Comparison of ENCODE assay signal across 9 mouse cellular contexts in the genomic region with DNA sequence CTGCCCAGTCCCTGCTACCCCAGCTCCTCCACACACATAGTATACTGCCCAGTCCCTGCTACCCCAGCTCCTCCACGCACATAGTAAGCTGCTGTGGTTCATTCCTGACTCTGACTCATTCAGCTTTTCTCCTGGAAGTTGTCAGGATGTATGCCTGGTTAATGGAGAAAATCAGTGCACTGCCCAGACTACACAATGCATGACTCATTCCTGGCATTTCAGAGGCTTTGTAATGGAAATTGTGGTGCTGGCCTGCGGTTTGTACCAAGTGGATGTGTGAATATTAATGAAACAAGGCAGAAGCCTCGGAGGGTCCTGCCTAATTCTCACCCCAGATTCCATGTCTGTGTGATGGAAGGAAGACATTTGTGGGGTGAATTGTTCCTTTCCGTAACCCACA.
DNase-seq lines count a peak whose midpoint lies in the region; ATAC-seq and TF ChIP-seq lines count a peak whose summit lies in the region.
"Had no signal": no experiment of that assay in that cellular context is flagged by ENCODE, and none has a peak within 500 bp of the region (broad histone marks: within the 10 kb centered on the region; RNA-seq: fewer than 3 reads in every experiment).

No protein-coding gene starts in this region.

- TF ChIP-seq CTCF in kidney, adult 2 months (conservative IDR thresholded peaks at IDR 0.05; ENCODE audit: insufficient read depth, insufficient read length, low read depth, low read length), result no peak

- peak overlapping the region; percentile 67 for H3K27ac ChIP-seq in heart, embryonic 13.5 days (replicated peaks)
- no peak overlapping the region for H3K27ac ChIP-seq in heart, embryonic 10.5 days
- H3K27ac ChIP-seq in forebrain, embryonic 11.5 days (ENCODE audit: low read depth, low read length), result peak overlapping the region; percentile 65; the same call in 1 of the 2 replicates
- H3K27ac ChIP-seq in midbrain, embryonic 16.5 days (ENCODE audit: low read length), result no peak overlapping the region
- no peak overlapping the region for H3K27ac ChIP-seq in kidney, adult 2 months (ENCODE audit: insufficient read depth, low read depth, low read length)
- H3K27ac ChIP-seq: liver, embryonic 15.5 days had no signal

- no peak overlapping the region for H3K4me2 ChIP-seq in heart, embryonic 13.5 days
- no peak overlapping the region for H3K4me2 ChIP-seq in forebrain, embryonic 11.5 days (ENCODE audit: low read depth, low read length, severe bottlenecking)
- H3K4me2 ChIP-seq in midbrain, embryonic 16.5 days (ENCODE audit: low read length), result no peak overlapping the region
- H3K4me2 ChIP-seq: liver, embryonic 15.5 days had no signal

- intact Hi-C loops in gastrocnemius, postnatal 36 days (cut with DNase I), result no loop called here

- no peak for ATAC-seq in heart, embryonic 13.5 days (ENCODE audit: extremely low read depth, insufficient number of reproducible peaks, low FRiP score, low TSS enrichment)
- peak; percentile 90 for ATAC-seq in forebrain, embryonic 11.5 days (replicated peaks; ENCODE audit: low FRiP score)
- ATAC-seq in midbrain, embryonic 16.5 days, result peak; percentile 52; the same call in 1 of the 2 replicates

- WGBS in heart, embryonic 13.5 days, result 33% methylated on average over 4 of the region's 4 CpGs
- 40% methylated on average over 4 of the region's 4 CpGs for WGBS in heart, embryonic 10.5 days
- WGBS in forebrain, embryonic 11.5 days, result 21% methylated on average over 4 of the region's 4 CpGs
- WGBS in midbrain, embryonic 16.5 days, result 9% methylated on average over 4 of the region's 4 CpGs
- WGBS in kidney, adult 2 months, result 66% methylated on average over 4 of the region's 4 CpGs

- no peak for TF ChIP-seq POLR2A in kidney, adult 2 months (IDR thresholded peaks at IDR 0.05; ENCODE audit: low read depth, low read length)

- DNase-seq in heart, embryonic 10.5 days (ENCODE audit: low spot score), result no peak
- peak; percentile 87 for DNase-seq in NIH3T3 (ENCODE audit: low read depth)
- peak; percentile 65 for DNase-seq in forebrain, embryonic 11.5 days (ENCODE audit: low spot score)
- no peak for DNase-seq in gastrocnemius, postnatal 36 days
- DNase-seq in kidney, adult 2 months, result no peak
- DNase-seq in left cerebral cortex, adult 18-20 months (ENCODE audit: low spot score in 2 of 2), result no peak

- H3K27me3 ChIP-seq in heart, embryonic 13.5 days (replicated peaks), result no peaks in the 10 kb centered on the region
- H3K27me3 ChIP-seq in heart, embryonic 10.5 days (ENCODE audit: insufficient read depth, poor library complexity, severe bottlenecking), result no peaks in the 10 kb centered on the region
- H3K27me3 ChIP-seq in forebrain, embryonic 11.5 days (ENCODE audit: control insufficient read depth, insufficient read depth, low read length), result no peaks in the 10 kb centered on the region
- no peaks in the 10 kb centered on the region for H3K27me3 ChIP-seq in midbrain, embryonic 16.5 days (ENCODE audit: control insufficient read depth, insufficient read depth, low read depth, low read length)
- H3K27me3 ChIP-seq in kidney, adult 2 months (replicated peaks; ENCODE audit: control insufficient read depth, insufficient read depth, low read length), result no peaks in the 10 kb centered on the region
- H3K27me3 ChIP-seq: liver, embryonic 15.5 days had no signal

- H3K4me3 ChIP-seq in heart, embryonic 13.5 days, result no peak overlapping the region
- no peak overlapping the region for H3K4me3 ChIP-seq in heart, embryonic 10.5 days
- H3K4me3 ChIP-seq in forebrain, embryonic 11.5 days (ENCODE audit: low read depth, low read length), result no peak overlapping the region
- no peak overlapping the region for H3K4me3 ChIP-seq in midbrain, embryonic 16.5 days (ENCODE audit: low read depth, low read length)
- H3K4me3 ChIP-seq in kidney, adult 2 months (ENCODE audit: insufficient read depth, low read depth, low read length), result no peak overlapping the region
- H3K4me3 ChIP-seq: liver, embryonic 15.5 days had no signal

- H3K36me3 ChIP-seq in heart, embryonic 13.5 days, result no peaks in the 10 kb centered on the region
- no peaks in the 10 kb centered on the region for H3K36me3 ChIP-seq in heart, embryonic 10.5 days
- H3K36me3 ChIP-seq in forebrain, embryonic 11.5 days (ENCODE audit: control insufficient read depth, insufficient read depth, low read length), result no peaks in the 10 kb centered on the region
- H3K36me3 ChIP-seq in midbrain, embryonic 16.5 days (ENCODE audit: control insufficient read depth, insufficient read depth, low read length), result no peaks in the 10 kb centered on the region
- H3K36me3 ChIP-seq in kidney, adult 2 months (ENCODE audit: control insufficient read depth, insufficient read depth, low read length), result no peaks in the 10 kb centered on the region
- H3K36me3 ChIP-seq: liver, embryonic 15.5 days had no signal

- no peak overlapping the region for H3K9ac ChIP-seq in heart, embryonic 13.5 days
- no peak overlapping the region for H3K9ac ChIP-seq in forebrain, embryonic 11.5 days (ENCODE audit: low read length)
- H3K9ac ChIP-seq in midbrain, embryonic 16.5 days (ENCODE audit: low read depth, low read length), result no peak overlapping the region
- H3K9ac ChIP-seq: liver, embryonic 15.5 days had no signal

- peaks cover 49% of the 10 kb centered on the region for H3K4me1 ChIP-seq in heart, embryonic 13.5 days
- H3K4me1 ChIP-seq in heart, embryonic 10.5 days, result peaks cover 37% of the 10 kb centered on the region
- H3K4me1 ChIP-seq in forebrain, embryonic 11.5 days (replicated peaks; ENCODE audit: control insufficient read depth, insufficient read depth, low read length), result peaks cover 4% of the 10 kb centered on the region; the same call in 1 of the 2 replicates
- H3K4me1 ChIP-seq in midbrain, embryonic 16.5 days (ENCODE audit: control insufficient read depth, insufficient read depth, low read length), result peaks cover 5% of the 10 kb centered on the region
- no peaks in the 10 kb centered on the region for H3K4me1 ChIP-seq in kidney, adult 2 months (ENCODE audit: control insufficient read depth, insufficient read depth, low read length)
- H3K4me1 ChIP-seq: liver, embryonic 15.5 days had no signal

- no peaks in the 10 kb centered on the region for H3K9me3 ChIP-seq in heart, embryonic 13.5 days
- no peaks in the 10 kb centered on the region for H3K9me3 ChIP-seq in heart, embryonic 10.5 days
- no peaks in the 10 kb centered on the region for H3K9me3 ChIP-seq in forebrain, embryonic 11.5 days (ENCODE audit: control insufficient read depth, low read length)
- H3K9me3 ChIP-seq in midbrain, embryonic 16.5 days (replicated peaks; ENCODE audit: control insufficient read depth, low read length, poor library complexity, severe bottlenecking), result no peaks in the 10 kb centered on the region
- H3K9me3 ChIP-seq: liver, embryonic 15.5 days had no signal

Comparison
In these comparisons a context has a peak if more than half of its experiments do, and no peak if none do; other contexts are left out.
1. H3K27ac ChIP-seq: peak in heart, embryonic 13.5 days (single experiment) and forebrain, embryonic 11.5 days (single experiment); none in heart, embryonic 10.5 days (single experiment), midbrain, embryonic 16.5 days (single experiment) and kidney, adult 2 months (single experiment).
2. DNase-seq: peak in NIH3T3 (single experiment) and forebrain, embryonic 11.5 days (single experiment); none in heart, embryonic 10.5 days (single experiment), gastrocnemius, postnatal 36 days (0 of 2), kidney, adult 2 months (single experiment) and left cerebral cortex, adult 18-20 months (0 of 2).